Mouse (Mus musculus) C2C12 (cell line): Measurements from ENCODE around the gene Cdc42se2.

ENCODE experiments used
- CEBPB ChIP-seq: IDR thresholded peaks from one replicate; pipeline ENCODE4 v1.6.1; 2011; ENCODE audit warnings: low read depth, mild to moderate bottlenecking, control low read depth, moderate library complexity
- CTCF ChIP-seq: IDR thresholded peaks from one replicate; pipeline ENCODE4 v1.5.1; 2011; ENCODE audit not compliant: control insufficient read depth, insufficient read depth, insufficient read length
- FOSL1 ChIP-seq: IDR thresholded peaks from one replicate; pipeline ENCODE4 v1.8.0; 2011; ENCODE audit warnings: mild to moderate bottlenecking, low read length; ENCODE audit not compliant: poor library complexity, insufficient read depth, severe bottlenecking
- MYOD1 ChIP-seq: IDR thresholded peaks from one replicate; pipeline ENCODE4 v1.6.1; 2011; ENCODE audit warnings: low read depth; ENCODE audit not compliant: control insufficient read depth, insufficient read length
- MYOG ChIP-seq: IDR thresholded peaks from one replicate; pipeline ENCODE4 v1.6.1; 2011; ENCODE audit not compliant: control insufficient read depth, insufficient read length; ENCODE audit errors: extremely low read depth
- USF1 ChIP-seq: IDR thresholded peaks from one replicate; pipeline ENCODE4 v1.6.1; 2011; ENCODE audit warnings: low read depth, mild to moderate bottlenecking, control low read depth, moderate library complexity

DNA sequence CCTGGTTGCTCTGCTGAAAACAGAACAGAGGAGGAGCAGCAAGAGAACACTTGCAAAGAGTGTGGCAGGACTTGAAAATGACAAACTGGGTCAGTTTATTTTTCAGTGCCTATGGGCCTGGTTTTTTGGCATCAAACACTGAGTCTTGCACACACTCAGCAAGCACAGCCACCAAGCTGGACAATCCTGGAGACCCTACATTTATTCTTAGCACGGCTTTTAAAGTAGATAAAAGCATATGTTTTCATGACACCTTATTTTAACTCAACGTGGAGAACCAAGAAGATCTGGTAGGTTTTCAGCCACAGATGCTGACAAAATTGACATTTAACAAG is 11.1 kb downstream of the Cdc42se2 start:
- TF ChIP-seq CTCF (no peak), CEBPB (no peak), USF1 (no peak), MYOD1 (no peak), FOSL1 (no peak), MYOG (no peak)
